ENCODE assay signal across 9 mouse cellular contexts in genomic region chr8:81478674-81479073, GRCm38 (mm10).
DNase-seq lines count a peak whose midpoint lies in the region; ATAC-seq and TF ChIP-seq lines count a peak whose summit lies in the region.
"Had no signal": no experiment of that assay in that cellular context is flagged by ENCODE, and none has a peak within 500 bp of the region (broad histone marks: within the 10 kb centered on the region; RNA-seq: fewer than 3 reads in every experiment).

No protein-coding gene starts in this region.

- DNase-seq in embryo, embryonic 10 days (ENCODE audit: low spot score): peak; percentile 51
- no peak for DNase-seq in embryo, embryonic 9.5 days (ENCODE audit: extremely low spot score)
- DNase-seq in liver, embryonic 14.5 days (ENCODE audit: low read depth in 3 of 3, low spot score in 3 of 3): no peak
- DNase-seq in retina, adult 2 months (ENCODE audit: low read depth, low spot score): peak; percentile 53
- DNase-seq in left cerebral cortex, adult 9 months (ENCODE audit: low spot score in 2 of 2): no peak

- H3K4me1 ChIP-seq in liver, embryonic 14.5 days (replicated peaks; ENCODE audit: control insufficient read depth in 2 of 2, insufficient read depth in 2 of 2, low read length in 1 of 2): no peaks in the 10 kb centered on the region
- H3K4me1 ChIP-seq in liver, embryonic 12.5 days: no peaks in the 10 kb centered on the region
- no peaks in the 10 kb centered on the region for H3K4me1 ChIP-seq in heart, embryonic 11.5 days (ENCODE audit: control insufficient read depth, insufficient read depth, low read length)

- H3K27me3 ChIP-seq in liver, embryonic 14.5 days (ENCODE audit: control insufficient read depth, insufficient read depth, low read length): no peaks in the 10 kb centered on the region
- no peaks in the 10 kb centered on the region for H3K27me3 ChIP-seq in liver, embryonic 12.5 days (replicated peaks)
- no peaks in the 10 kb centered on the region for H3K27me3 ChIP-seq in heart, embryonic 11.5 days (ENCODE audit: control insufficient read depth, insufficient read depth, low read length)

- TF ChIP-seq CTCF in liver, embryonic 14.5 days (IDR thresholded peaks at IDR 0.05; ENCODE audit: low read depth): peak; percentile 37; the same call in 1 of the 2 replicates

- no peaks in the 10 kb centered on the region for H3K36me3 ChIP-seq in liver, embryonic 14.5 days (replicated peaks; ENCODE audit: control insufficient read depth, insufficient read depth, low read depth)
- no peaks in the 10 kb centered on the region for H3K36me3 ChIP-seq in liver, embryonic 12.5 days
- no peaks in the 10 kb centered on the region for H3K36me3 ChIP-seq in heart, embryonic 11.5 days (ENCODE audit: control insufficient read depth, insufficient read depth, low read length)

- H3K4me3 ChIP-seq in liver, embryonic 14.5 days (ENCODE audit: insufficient read depth in 1 of 2, low read depth in 2 of 2, low read length in 2 of 2): no peak overlapping the region
- no peak overlapping the region for H3K4me3 ChIP-seq in liver, embryonic 12.5 days
- no peak overlapping the region for H3K4me3 ChIP-seq in heart, embryonic 11.5 days (ENCODE audit: low read depth, low read length)
- H3K4me3 ChIP-seq: erythroblast, embryonic 14.5 days had no signal

- H3K9ac ChIP-seq in liver, embryonic 14.5 days (replicated peaks): no peak overlapping the region
- no peak overlapping the region for H3K9ac ChIP-seq in liver, embryonic 12.5 days
- H3K9ac ChIP-seq in heart, embryonic 11.5 days (ENCODE audit: low read depth, low read length): no peak overlapping the region

- WGBS in liver, embryonic 14.5 days (ENCODE audit: insufficient replicate concordance): 20% methylated on average over 3 of the region's 3 CpGs
- WGBS in liver, embryonic 12.5 days (ENCODE audit: insufficient replicate concordance): 29% methylated on average over 3 of the region's 3 CpGs
- WGBS in heart, embryonic 11.5 days (ENCODE audit: insufficient replicate concordance): 24% methylated on average over 3 of the region's 3 CpGs

- H3K9me3 ChIP-seq in liver, embryonic 14.5 days (ENCODE audit: control insufficient read depth, low read length): no peaks in the 10 kb centered on the region
- no peaks in the 10 kb centered on the region for H3K9me3 ChIP-seq in liver, embryonic 12.5 days (replicated peaks)
- no peaks in the 10 kb centered on the region for H3K9me3 ChIP-seq in heart, embryonic 11.5 days (replicated peaks; ENCODE audit: control insufficient read depth, low read length)

- no peak overlapping the region for H3K4me2 ChIP-seq in liver, embryonic 14.5 days (ENCODE audit: low read depth)
- no peak overlapping the region for H3K4me2 ChIP-seq in liver, embryonic 12.5 days
- no peak overlapping the region for H3K4me2 ChIP-seq in heart, embryonic 11.5 days

- ATAC-seq in liver, embryonic 14.5 days (ENCODE audit: insufficient read depth): no peak
- ATAC-seq in liver, embryonic 12.5 days: no peak
- peak; percentile 71; the same call in 1 of the 2 replicates for ATAC-seq in common myeloid progenitor, adult 5-6 weeks (replicated peaks; ENCODE audit: low read depth, poor library complexity, severe bottlenecking)
- ATAC-seq in heart, embryonic 11.5 days (replicated peaks; ENCODE audit: insufficient number of reproducible peaks, low FRiP score, low TSS enrichment): no peak

- TF ChIP-seq EP300 in liver, embryonic 14.5 days (IDR thresholded peaks at IDR 0.05; ENCODE audit: low read depth): no peak

- H3K27ac ChIP-seq in liver, embryonic 14.5 days: no peak overlapping the region
- no peak overlapping the region for H3K27ac ChIP-seq in liver, embryonic 12.5 days
- no peak overlapping the region for H3K27ac ChIP-seq in heart, embryonic 11.5 days (ENCODE audit: low read depth, low read length)

Comparison
In these comparisons a context has a peak if more than half of its experiments do, and no peak if none do; other contexts are left out.
1. DNase-seq: peak in embryo, embryonic 10 days (single experiment) and retina, adult 2 months (single experiment); none in embryo, embryonic 9.5 days (single experiment), liver, embryonic 14.5 days (0 of 3) and left cerebral cortex, adult 9 months (0 of 2).